In the genomic region with DNA sequence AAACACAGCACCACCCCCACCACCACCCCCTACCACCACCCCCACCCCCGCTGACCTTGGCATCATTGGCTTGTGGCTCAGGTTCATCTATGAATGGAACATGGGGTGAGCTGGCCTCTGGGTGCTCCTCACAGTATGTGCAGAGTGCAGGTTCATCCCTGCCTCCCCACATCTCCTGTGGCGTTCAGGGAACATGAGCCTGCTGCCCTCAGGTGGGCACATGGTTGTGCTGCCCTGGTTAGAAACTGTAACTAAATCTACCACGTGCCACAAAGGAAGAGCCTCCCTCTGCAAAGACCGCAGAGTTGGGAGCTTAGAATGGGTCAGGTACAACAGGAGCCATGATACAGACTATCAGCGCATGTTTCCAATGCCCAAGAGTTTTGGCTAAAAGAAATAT, we compare ENCODE assay signal across 15 mouse cellular contexts.
"Had no signal": no experiment of that assay in that cellular context is flagged by ENCODE, and none has a peak within 500 bp of the region (broad histone marks: within the 10 kb centered on the region; RNA-seq: fewer than 3 reads in every experiment).

No protein-coding gene starts in this region.

- H3K9me3 ChIP-seq: limb, embryonic 15.5 days; liver, embryonic 12.5 days; lung, embryonic 15.5 days; neural tube, embryonic 13.5 days had no signal

- H3K4me1 ChIP-seq: limb, embryonic 15.5 days; liver, embryonic 12.5 days; neural tube, embryonic 13.5 days had no signal

- DNase-seq: kidney, adult 9 months; kidney, postnatal 10 days; kidney, postnatal 4 days; midbrain, embryonic 14.5 days; retina, postnatal 1 day; right cerebral cortex, postnatal 4 days; spleen, adult 18-20 months; thymus, adult 2 months; thymus, postnatal 36 days had no signal

- H3K4me3 ChIP-seq: left cerebral cortex, adult 2 months; limb, embryonic 15.5 days; liver, embryonic 12.5 days; lung, embryonic 15.5 days; neural tube, embryonic 13.5 days had no signal

- H3K27me3 ChIP-seq: limb, embryonic 15.5 days had no signal

- H3K27ac ChIP-seq: left cerebral cortex, adult 2 months; limb, embryonic 15.5 days; liver, embryonic 12.5 days; lung, embryonic 15.5 days; neural tube, embryonic 13.5 days had no signal

- ATAC-seq: intestine, embryonic 16.5 days; liver, embryonic 12.5 days had no signal

- H3K36me3 ChIP-seq: limb, embryonic 15.5 days; liver, embryonic 12.5 days; lung, embryonic 15.5 days; neural tube, embryonic 13.5 days had no signal

- H3K4me2 ChIP-seq: limb, embryonic 15.5 days; liver, embryonic 12.5 days; lung, embryonic 15.5 days; neural tube, embryonic 13.5 days had no signal

- H3K9ac ChIP-seq: limb, embryonic 15.5 days; liver, embryonic 12.5 days; lung, embryonic 15.5 days; neural tube, embryonic 13.5 days had no signal
